Mouse (Mus musculus): ENCODE measurements around the gene Appl2. TPM values are rescaled to one million over a fixed set of nuclear protein-coding genes. Genes with fewer than 3 reads are reported as not detected.

Appl2 gene
- 31.7 and 32.4 TPM in 2 replicates for polyA plus RNA-seq (2015; fragmentation: Nextera tagmentation; extraction: Ambion mirVana)

- H3K9me3 ChIP-seq (replicated peaks; ENCODE audit: low read length), result no peaks in the 10 kb centered on the region
- WGBS, result 0% methylated on average over 50 of the region's 59 CpGs
- H3K27me3 ChIP-seq (ENCODE audit: insufficient read depth, low read length), result no peaks in the 10 kb centered on the region
- peak within 1 kb of the TSS; percentile 82 for H3K4me2 ChIP-seq (ENCODE audit: low read length)
- peak within 1 kb of the TSS; percentile 83 for H3K9ac ChIP-seq (ENCODE audit: low read depth, low read length)
- peak; percentile 97 for DNase-seq (ENCODE audit: low spot score)
- no peaks in the 10 kb centered on the region for H3K36me3 ChIP-seq (ENCODE audit: insufficient read depth, low read length)
- H3K4me3 ChIP-seq (replicated peaks; ENCODE audit: low read depth, low read length), result peak within 1 kb of the TSS; percentile 87
- TF ChIP-seq CTCF (IDR thresholded peaks at IDR 0.05; ENCODE audit: low read depth), result peak; percentile 45
- peak within 1 kb of the TSS; percentile 89 for H3K27ac ChIP-seq
- no peaks in the 10 kb centered on the region for H3K4me1 ChIP-seq (replicated peaks; ENCODE audit: insufficient read depth, low read length)
- ATAC-seq (replicated peaks; ENCODE audit: low FRiP score, low read depth), result peak; percentile 98
Measured at GRCm38 (mm10) chr10:83648131-83649020, at the start of gene Appl2. Gene Appl2 (minus strand): TSS chr10:83648738.

DNA sequence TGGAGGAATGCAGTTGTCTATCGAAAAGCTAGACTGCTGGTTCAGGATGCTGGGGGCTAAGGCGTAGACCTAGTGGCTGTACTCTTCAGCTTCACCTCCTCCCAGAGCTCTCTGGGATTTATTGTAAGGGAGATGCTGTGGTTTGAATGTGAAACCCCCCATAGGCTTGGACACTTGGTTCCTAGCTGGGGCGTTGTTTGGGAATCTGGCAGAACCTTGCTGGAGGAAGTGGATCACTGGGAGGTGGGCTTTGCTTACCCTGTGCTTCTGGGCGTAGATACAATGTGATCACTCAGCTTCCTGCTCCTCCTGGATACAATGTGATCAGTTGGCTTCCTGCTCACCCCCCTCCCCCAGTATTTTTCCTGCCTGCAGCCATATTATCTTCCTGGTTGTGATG lies 47.7 kb upstream of the Appl2 start:
- ATAC-seq (replicated peaks; ENCODE audit: low FRiP score, low read depth) (no peak), DNase-seq (ENCODE audit: low spot score) (no peak)
- Histone ChIP-seq H3K27ac (no peak overlapping the region), H3K4me1 (replicated peaks; ENCODE audit: insufficient read depth, low read length) (no peaks in the 10 kb centered on the region), H3K4me2 (ENCODE audit: low read length) (no peak overlapping the region), H3K9ac (ENCODE audit: low read depth, low read length) (no peak overlapping the region), H3K27me3 (ENCODE audit: insufficient read depth, low read length) (no peaks in the 10 kb centered on the region), H3K9me3 (replicated peaks; ENCODE audit: low read length) (no peaks in the 10 kb centered on the region), H3K4me3 (replicated peaks; ENCODE audit: low read depth, low read length) (no peak overlapping the region), H3K36me3 (ENCODE audit: insufficient read depth, low read length) (no peaks in the 10 kb centered on the region)
- no peak for TF ChIP-seq CTCF (IDR thresholded peaks at IDR 0.05; ENCODE audit: low read depth)
- WGBS, result 79% methylated on average over 4 of the region's 4 CpGs

DNA sequence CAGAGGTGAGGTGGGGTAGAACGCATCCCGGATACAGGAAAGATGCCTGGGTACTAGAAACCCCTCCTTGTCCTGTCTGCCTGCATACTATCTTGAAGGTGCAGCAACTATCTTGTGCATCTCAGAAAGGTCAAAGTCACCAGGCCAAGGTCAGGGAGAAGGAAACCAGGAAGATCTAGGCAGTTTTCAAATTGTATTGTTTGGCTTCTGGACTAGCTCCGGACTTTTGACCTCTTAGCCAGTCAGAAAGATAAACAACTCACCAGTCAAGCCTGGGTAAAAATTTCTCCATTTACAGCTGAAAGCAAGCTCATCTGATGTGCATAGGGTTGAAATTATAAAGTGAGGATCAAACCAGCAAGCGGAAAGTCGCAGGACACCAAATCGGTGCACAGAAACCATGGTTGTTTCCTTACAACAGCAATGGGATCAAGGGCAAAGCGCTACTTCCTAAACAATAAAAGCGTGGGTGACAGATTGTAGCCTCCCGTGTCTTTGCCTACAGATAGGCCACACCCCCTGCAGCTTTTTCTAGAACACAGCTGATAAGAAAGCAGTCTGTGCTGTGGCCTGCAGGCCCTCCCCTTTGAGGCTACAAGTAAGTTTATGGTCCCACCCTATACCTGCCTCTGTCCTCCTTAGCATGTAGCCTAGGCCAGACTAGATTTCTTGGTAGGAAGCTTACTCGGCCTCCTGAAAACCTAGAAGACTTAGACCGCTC lies 43.8 kb upstream of the Appl2 start:
- TF ChIP-seq CTCF (IDR thresholded peaks at IDR 0.05; ENCODE audit: low read depth), result no peak
- ATAC-seq (replicated peaks; ENCODE audit: low FRiP score, low read depth) (no peak), DNase-seq (ENCODE audit: low spot score) (no peak)
- 71% methylated on average over 11 of the region's 11 CpGs for WGBS
- Histone ChIP-seq H3K9me3 (replicated peaks; ENCODE audit: low read length) (no peaks in the 10 kb centered on the region), H3K9ac (ENCODE audit: low read depth, low read length) (no peak overlapping the region), H3K4me1 (replicated peaks; ENCODE audit: insufficient read depth, low read length) (no peaks in the 10 kb centered on the region), H3K4me3 (replicated peaks; ENCODE audit: low read depth, low read length) (no peak overlapping the region), H3K36me3 (ENCODE audit: insufficient read depth, low read length) (no peaks in the 10 kb centered on the region), H3K4me2 (ENCODE audit: low read length) (no peak overlapping the region), H3K27me3 (ENCODE audit: insufficient read depth, low read length) (no peaks in the 10 kb centered on the region), H3K27ac (no peak overlapping the region)

GRCm38 (mm10) chr10:83688215-83688614 lies 39.7 kb upstream of the Appl2 start:
- 78% methylated on average over 2 of the region's 2 CpGs for WGBS
- Histone ChIP-seq H3K9me3 (replicated peaks; ENCODE audit: low read length) (no peaks in the 10 kb centered on the region), H3K4me2 (ENCODE audit: low read length) (no peak overlapping the region), H3K36me3 (ENCODE audit: insufficient read depth, low read length) (no peaks in the 10 kb centered on the region), H3K4me3 (replicated peaks; ENCODE audit: low read depth, low read length) (no peak overlapping the region), H3K4me1 (replicated peaks; ENCODE audit: insufficient read depth, low read length) (no peaks in the 10 kb centered on the region), H3K27me3 (ENCODE audit: insufficient read depth, low read length) (no peaks in the 10 kb centered on the region), H3K27ac (no peak overlapping the region), H3K9ac (ENCODE audit: low read depth, low read length) (no peak overlapping the region)
- no peak for DNase-seq (ENCODE audit: low spot score)
- ATAC-seq (replicated peaks; ENCODE audit: low FRiP score, low read depth), result no peak
- no peak for TF ChIP-seq CTCF (IDR thresholded peaks at IDR 0.05; ENCODE audit: low read depth)

DNA sequence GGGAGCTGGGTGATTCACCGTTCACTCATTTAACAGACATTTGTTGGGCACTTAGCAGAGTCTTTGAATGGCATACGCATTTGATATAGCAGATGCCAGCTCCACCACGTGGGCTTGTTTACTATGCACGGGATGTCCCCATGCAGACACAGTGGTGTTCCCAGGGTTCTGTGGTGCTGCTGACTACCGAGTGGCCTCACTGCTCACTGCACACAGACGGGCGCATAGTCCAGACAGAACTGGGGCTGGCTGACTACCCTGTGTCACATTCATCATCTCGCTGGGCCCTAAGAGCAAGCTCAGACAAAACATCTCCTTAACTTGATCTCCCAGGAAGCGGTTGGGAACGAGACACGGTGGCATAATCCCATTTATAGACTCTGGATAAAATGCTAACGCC lies 32.8 kb upstream of the Appl2 start:
- Histone ChIP-seq H3K9ac (ENCODE audit: low read depth, low read length) (no peak overlapping the region), H3K27ac (no peak overlapping the region), H3K27me3 (ENCODE audit: insufficient read depth, low read length) (no peaks in the 10 kb centered on the region), H3K4me2 (ENCODE audit: low read length) (no peak overlapping the region), H3K4me3 (replicated peaks; ENCODE audit: low read depth, low read length) (no peak overlapping the region), H3K36me3 (ENCODE audit: insufficient read depth, low read length) (no peaks in the 10 kb centered on the region), H3K4me1 (replicated peaks; ENCODE audit: insufficient read depth, low read length) (no peaks in the 10 kb centered on the region), H3K9me3 (replicated peaks; ENCODE audit: low read length) (no peaks in the 10 kb centered on the region)
- no peak for TF ChIP-seq CTCF (IDR thresholded peaks at IDR 0.05; ENCODE audit: low read depth)
- DNase-seq (ENCODE audit: low spot score) (no peak), ATAC-seq (replicated peaks; ENCODE audit: low FRiP score, low read depth) (no peak)
- WGBS, result 86% methylated on average over 12 of the region's 12 CpGs

- H3K9me3 ChIP-seq (replicated peaks; ENCODE audit: low read length), result no peaks in the 10 kb centered on the region
- no peak overlapping the region for H3K4me2 ChIP-seq (ENCODE audit: low read length)
- no peaks in the 10 kb centered on the region for H3K27me3 ChIP-seq (ENCODE audit: insufficient read depth, low read length)
- DNase-seq (ENCODE audit: low spot score) (no peak), ATAC-seq (replicated peaks; ENCODE audit: low FRiP score, low read depth) (no peak)
- H3K27ac ChIP-seq, result no peak overlapping the region
- H3K9ac ChIP-seq (ENCODE audit: low read depth, low read length), result no peak overlapping the region
- 67% methylated on average over 4 of the region's 4 CpGs for WGBS
- TF ChIP-seq CTCF (IDR thresholded peaks at IDR 0.05; ENCODE audit: low read depth), result no peak
- H3K36me3 ChIP-seq (ENCODE audit: insufficient read depth, low read length), result no peaks in the 10 kb centered on the region
- no peaks in the 10 kb centered on the region for H3K4me1 ChIP-seq (replicated peaks; ENCODE audit: insufficient read depth, low read length)
- H3K4me3 ChIP-seq (replicated peaks; ENCODE audit: low read depth, low read length), result no peak overlapping the region
Measured at GRCm38 (mm10) chr10:83666556-83666955, 18.0 kb upstream of the Appl2 start.
